Mouse (Mus musculus) R1 (cell line): ENCODE measurements at regions not wholly inside any gene's neighbourhood (a gene's known extent, or its start where the extent isn't known, plus 50 kb on each side); places are given as distances from the start of the nearest gene placed in this dataset.
"Not testable (repeated sequence)": the region's sequence is repeated elsewhere in the genome, so short reads cannot be mapped to it uniquely, and the experiment has no call there.

Experiments
- DNase-seq: peaks from one replicate; pipeline ENCODE4 v3.0.0-alpha.2; 2018; ENCODE audit warnings: low read depth, low spot score

DNA sequence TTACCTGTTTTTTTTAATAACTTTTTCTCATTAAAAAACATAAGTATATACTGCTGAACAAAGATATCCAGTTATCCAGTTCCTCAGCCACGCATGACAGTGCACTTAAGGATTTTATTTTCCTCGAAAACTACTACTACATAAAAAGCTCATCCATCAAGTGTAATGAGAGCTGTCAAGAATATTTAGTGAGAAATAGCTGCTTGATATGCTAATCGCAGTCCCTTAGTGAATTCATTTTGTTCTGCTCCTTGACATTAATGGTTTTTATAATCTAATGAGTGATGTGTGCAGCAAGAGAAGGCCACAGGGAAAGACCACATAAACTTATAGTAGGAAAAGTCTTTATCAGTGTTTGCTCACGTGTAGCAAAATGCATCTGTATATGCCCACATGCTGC, 754.0 kb upstream of the Slc39a10 start:
- no peak for DNase-seq

DNA sequence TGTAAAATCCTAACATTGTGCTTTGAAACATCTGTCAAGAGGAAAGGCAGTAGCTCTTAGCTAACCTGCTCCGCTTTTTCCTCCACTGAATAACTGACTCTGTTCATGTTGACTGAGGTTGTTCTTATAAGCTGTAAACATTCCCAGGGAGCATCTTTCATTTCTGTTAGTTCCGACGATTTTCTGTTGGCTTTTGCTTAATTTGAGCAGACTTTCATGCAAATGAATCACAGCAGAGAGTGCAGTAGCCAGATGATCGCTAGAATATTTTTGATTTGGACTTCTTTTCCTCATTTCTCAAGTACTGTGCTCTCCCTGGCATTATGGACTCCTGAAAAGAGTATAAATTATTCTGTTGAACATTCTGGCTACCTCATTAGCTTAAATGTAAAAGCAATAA, 713.9 kb upstream of the Slc39a10 start:
- DNase-seq: no peak

DNA sequence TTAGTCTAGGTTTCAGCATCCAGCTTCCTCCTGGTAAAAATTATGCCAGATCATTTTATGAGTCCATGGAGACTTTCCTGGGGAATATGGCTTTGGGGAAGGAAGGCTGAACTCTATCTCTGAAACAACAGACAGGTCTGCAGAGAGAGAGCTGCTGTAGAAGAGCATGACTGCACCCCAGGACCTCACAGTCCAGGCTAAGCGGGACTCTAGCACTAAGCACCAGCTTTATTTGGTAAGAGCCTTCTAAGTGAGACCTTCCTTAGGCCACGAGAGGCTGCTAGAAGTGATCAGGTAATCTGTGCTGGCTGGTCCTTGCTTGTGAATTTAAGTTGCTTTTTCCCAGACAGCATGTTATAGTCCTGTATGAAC, 711.3 kb upstream of the Slc39a10 start:
- DNase-seq: no peak

DNA sequence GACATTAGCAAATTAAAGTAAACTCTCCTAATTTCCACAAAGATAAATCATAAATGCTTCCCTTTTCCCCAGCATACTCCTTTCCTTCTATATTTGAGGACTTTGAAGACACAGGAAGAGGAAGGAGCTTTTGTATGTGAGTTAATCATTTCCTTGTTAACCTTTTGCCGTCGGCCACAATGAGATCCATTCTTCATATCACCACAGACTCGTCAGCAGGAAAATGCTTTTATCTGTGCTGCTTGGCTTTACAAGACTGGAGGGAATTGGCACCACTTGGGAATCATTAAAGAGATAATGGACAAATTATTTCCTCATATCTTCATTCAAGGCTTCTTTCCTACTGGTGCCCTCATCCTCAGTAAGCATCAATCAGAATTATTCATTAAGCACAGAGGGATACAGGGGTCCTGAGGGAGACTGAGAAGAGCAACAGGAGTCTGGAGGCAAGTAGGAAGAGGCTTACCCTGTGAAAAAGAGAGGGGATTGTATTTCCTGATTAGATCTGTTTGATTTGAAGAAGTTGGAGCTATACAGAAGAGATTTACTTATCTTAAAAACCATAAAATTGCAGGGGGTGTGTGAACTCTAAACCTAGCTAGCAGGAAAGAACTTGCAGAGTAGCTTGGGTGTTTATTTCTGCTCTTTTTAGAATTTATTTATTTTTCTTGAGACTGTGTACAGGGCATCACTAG, 710.8 kb upstream of the Slc39a10 start:
- DNase-seq: no peak

DNA sequence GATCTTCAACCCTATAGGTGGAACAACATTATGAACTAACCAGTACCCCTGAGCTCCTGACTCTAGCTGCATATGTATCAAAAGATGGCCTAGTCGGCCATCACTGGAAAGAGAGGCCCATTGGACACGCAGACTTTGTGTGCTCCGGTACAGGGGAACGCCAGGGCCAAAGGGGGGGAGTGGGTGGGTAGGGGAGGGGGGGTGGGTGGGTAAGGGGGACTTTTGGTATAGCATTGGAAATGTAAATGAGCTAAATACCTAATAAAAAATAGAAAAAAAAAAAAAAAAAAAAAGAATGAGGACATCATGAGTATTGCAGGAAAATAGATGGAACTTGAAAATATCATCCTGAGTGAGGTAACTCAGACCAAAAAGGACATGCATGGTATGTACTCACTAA, 701.0 kb upstream of the Slc39a10 start:
- DNase-seq: not testable (repeated sequence)

DNA sequence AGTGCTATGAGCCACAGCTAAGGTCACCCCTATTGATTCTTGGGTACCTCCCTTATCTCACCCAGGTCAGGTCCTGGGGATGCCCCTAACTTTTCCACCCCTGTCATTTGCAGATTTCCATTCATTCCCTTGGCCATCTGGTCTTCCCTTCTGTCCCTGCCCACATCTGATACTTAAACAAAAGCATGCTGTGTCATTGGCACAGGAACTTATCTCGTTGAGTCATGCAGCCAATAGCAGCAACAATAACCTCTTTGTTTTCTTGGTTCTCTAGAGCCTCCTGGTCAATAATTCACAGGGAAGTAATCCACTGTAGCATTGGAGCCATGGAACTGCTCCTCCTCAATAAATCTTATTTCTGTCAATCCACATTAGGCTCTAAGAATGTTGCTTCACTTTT, 653.0 kb upstream of the Slc39a10 start:
- no peak for DNase-seq

- DNase-seq: no peak
These were observed 618.8 kb upstream of the Slc39a10 start for GRCm38 (mm10) chr1:47511426-47511825.

DNA sequence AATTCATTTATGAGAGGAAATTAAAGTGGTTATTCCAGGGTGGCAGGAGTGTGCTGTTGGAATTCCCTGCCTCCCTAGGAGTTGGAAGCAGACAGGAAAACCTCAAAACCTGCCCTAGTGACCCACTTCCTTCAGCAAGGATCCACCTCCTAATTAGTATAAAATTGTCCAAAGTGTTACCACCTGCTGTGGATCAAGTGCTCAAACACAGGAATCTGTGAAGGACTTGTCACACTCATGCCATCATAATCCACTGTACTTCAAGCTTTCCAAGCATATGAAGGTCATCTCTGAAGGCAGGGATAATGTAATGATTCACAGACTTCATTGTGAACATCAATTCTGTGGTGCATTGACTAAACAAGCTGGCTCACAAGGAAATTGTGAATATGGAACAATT, 615.1 kb upstream of the Slc39a10 start:
- no peak for DNase-seq

- DNase-seq: peak; percentile 68
These were observed 596.0 kb upstream of the Slc39a10 start for GRCm38 (mm10) chr1:47488581-47489204.

- DNase-seq: no peak
These were observed 593.4 kb upstream of the Slc39a10 start for GRCm38 (mm10) chr1:47486087-47486486.

DNA sequence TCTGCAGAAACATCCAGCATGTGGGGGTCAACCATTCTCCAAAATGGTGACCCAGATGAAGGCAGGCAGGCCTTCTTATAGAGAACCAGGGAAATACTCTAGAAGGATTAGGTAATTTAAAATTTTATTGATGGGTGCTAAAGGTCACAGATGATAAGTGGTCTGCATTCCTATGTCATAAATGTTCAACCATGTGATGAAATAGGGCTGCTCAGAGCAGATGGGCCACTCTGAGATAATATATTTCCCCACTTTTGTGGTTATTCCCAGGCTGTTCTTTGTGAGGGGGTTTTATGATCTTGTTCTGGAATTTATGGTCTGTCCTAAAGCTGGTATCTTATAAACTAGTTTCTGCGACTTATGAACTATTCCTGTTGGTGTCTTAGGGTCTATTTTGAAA, 586.4 kb upstream of the Slc39a10 start:
- DNase-seq: no peak

GRCm38 (mm10) chr1:47466573-47467253, 574.1 kb upstream of the Slc39a10 start:
- no peak for DNase-seq

GRCm38 (mm10) chr1:47448737-47449489, 556.3 kb upstream of the Slc39a10 start:
- DNase-seq: no peak

DNA sequence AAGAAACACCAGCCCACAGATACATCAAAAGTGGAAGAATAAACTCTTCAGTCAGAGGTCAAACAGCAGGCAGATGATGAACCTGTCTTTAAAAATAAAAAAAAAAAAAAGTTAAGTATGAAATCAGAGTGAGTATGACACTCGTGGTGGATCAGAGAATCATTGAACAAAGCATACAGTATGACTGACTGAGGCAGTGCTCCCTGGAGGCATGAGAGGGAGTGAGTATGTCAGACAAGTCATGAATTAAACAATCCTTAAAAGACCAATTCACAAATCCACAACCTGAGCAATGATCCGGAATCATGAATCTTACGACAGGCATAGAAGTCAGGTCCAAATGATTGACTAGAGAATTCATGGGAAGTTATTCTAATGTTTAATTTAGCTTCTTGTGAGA, 555.4 kb upstream of the Slc39a10 start:
- DNase-seq: no peak

- DNase-seq: no peak
These were observed 553.4 kb upstream of the Slc39a10 start for GRCm38 (mm10) chr1:47446021-47446420.

- DNase-seq: no peak
These were observed 540.2 kb upstream of the Slc39a10 start for GRCm38 (mm10) chr1:47432829-47433228.

DNA sequence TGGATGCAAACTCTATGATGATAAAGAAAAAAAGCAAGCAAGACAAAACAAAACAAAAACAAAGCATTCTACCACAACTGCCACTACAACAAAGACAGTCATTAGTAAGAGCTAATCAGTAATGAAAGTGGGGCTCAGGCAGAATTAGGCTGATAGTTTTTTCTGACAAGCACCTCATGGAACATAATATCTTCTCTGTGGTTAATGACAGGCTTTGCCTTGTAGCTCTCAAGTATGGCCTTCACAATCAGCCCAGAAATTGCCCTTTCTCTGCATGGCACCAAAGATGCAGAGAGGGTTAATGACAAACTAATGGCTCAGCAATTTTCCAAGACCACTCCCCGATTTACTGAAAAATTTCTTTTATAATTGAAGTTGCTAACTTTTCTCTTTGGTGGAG, 512.5 kb upstream of the Slc39a10 start:
- DNase-seq: no peak

DNA sequence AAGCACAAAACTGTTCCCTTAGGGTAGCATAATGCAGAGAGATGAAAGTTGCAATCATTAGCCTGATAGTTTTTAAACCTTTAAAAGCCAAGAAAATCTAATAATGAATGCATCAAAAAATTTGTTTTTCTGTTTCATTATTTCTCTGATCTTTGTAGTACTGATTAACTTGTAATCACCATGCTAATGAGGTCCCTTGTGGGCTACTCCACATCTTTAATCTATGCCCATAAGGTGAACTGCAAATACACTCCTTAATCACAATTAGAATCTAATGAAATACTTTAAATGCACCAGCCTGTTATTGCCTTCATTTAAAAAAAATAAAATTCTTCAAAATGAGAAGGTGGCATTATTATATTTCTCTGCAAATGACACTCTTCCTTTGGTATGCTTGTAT, 493.9 kb upstream of the Slc39a10 start:
- DNase-seq: no peak

- no peak for DNase-seq
These were observed 486.1 kb upstream of the Slc39a10 start for GRCm38 (mm10) chr1:47378795-47379194.

DNA sequence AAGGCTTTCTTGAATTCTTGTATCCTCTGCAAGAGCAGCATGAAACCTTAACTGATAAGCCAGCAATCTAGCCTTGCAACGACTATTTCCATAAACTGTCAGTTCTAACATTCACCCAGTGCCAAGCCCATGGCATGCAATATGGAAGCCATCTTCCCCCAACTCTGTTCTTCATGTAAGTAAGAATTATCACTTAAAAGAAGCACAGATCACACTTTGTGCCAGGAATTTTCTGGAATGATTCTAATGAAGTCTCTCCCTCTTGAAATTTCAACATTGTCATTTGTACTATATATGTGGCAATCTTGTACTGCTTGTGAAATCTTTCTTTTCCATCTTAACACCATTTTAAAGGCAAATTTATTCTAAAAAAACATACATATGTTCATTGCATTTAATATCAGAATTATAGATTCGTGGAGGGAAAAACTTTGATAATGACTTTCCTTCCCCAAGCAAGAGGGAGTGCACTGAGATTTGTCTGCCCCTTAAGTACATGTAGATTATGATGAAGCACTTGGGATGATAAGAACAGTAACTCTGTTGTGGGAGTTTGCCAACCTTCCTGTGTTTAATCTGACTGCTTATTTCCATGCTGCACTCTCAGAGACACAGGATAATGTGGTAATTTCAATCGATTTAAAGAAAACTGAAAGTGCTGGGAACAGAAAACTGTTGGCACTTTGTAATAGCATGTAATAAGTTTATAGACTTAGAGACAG, 447.2 kb upstream of the Slc39a10 start:
- no peak for DNase-seq

GRCm38 (mm10) chr1:47310572-47311075, 418.0 kb upstream of the Slc39a10 start:
- DNase-seq: no peak
